Mouse (Mus musculus) induced T-regulatory cell, adult 2 months (primary cell): ENCODE measurements around the gene Trp53bp2.

ENCODE experiments used
- DNase-seq: peaks from one replicate; pipeline ENCODE4 v3.0.0-alpha.2; 2012; ENCODE audit warnings: low read depth

The Trp53bp2 gene

DNA sequence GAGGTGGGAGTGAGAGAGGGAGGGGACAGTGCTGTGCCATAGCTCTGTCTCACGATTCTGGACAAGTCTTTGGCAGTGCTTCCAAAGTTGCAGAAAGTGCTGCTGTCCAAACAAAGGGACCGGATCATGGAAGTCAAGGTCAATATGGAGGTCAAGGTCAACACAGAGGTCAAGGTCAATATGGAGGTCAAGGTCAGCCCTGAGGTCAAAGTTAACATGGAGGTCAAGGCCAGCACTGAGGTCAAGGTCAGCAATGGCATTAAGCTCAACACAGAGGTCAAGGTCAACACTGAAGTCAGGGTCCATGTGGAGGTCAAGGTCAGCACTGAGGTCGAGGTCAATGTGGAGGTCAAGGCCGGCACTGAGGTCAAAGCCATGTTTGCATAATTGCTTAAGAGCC lies 91.9 kb downstream of the Trp53bp2 start:
- no peak for DNase-seq

DNA sequence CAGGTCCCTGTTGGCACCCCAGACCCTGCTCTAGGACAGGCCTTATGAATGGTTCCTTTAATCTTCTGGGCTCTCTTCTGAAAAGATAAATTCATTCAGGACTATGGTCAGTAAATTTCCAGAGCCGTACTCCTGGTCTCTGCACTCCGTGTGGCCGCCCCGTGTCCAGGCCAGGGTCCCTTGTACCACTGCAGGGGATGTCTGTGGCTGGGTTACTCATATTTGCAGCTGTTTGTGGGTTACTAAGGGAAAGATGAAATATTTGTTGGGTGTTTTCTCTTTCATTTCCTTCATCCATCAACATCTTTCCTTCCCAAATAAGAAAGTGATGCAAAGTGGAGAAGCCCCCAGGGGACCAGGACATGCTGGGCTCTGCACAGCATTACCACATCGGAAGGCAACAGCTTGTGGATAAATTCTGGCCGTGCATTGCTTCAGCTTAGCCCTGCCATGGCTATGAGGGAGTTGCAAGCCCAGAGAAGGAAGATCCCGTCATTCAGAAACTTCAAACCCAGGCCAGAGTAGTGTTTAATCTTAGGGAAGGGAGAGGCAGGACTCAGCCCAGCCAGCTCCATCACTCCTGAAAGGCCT lies 92.9 kb downstream of the Trp53bp2 start:
- DNase-seq, result no peak

DNA sequence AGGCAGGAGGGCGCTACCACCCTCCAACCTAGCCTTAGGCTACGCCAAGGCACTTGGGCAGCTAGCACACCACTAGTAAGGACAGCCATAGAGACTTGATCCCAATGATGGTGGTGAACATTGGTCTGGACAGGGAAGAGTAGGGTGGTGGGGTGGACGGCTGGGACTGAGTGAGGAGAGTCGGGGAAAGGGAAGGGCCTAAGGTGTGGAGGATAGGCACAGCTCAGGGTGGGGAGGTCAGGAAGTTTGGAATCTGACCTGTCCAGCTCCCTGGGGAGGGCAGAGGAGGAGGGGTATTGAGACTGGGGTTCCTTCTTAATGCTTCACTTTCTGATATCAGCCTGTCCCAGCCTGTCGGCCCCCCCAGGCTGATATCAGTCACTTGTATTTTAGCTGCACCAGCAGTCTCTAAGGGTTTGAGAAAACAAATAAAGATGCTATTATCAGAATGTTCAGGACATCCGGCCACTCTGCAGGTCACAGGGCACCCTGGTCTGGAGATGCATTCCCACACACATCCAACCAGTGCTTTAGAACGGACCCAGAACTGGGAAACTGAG lies 93.6 kb downstream of the Trp53bp2 start:
- DNase-seq, result no peak

- no peak for DNase-seq
These were observed 94.4 kb downstream of the Trp53bp2 start for GRCm38 (mm10) chr1:182503206-182503900.

- DNase-seq, result peak; percentile 87
These were observed 95.3 kb downstream of the Trp53bp2 start for GRCm38 (mm10) chr1:182504223-182504622.

GRCm38 (mm10) chr1:182505291-182505690 lies 96.3 kb downstream of the Trp53bp2 start:
- no peak for DNase-seq

- peak; percentile 81 for DNase-seq
These were observed 97.4 kb downstream of the Trp53bp2 start for GRCm38 (mm10) chr1:182506229-182506986.

DNA sequence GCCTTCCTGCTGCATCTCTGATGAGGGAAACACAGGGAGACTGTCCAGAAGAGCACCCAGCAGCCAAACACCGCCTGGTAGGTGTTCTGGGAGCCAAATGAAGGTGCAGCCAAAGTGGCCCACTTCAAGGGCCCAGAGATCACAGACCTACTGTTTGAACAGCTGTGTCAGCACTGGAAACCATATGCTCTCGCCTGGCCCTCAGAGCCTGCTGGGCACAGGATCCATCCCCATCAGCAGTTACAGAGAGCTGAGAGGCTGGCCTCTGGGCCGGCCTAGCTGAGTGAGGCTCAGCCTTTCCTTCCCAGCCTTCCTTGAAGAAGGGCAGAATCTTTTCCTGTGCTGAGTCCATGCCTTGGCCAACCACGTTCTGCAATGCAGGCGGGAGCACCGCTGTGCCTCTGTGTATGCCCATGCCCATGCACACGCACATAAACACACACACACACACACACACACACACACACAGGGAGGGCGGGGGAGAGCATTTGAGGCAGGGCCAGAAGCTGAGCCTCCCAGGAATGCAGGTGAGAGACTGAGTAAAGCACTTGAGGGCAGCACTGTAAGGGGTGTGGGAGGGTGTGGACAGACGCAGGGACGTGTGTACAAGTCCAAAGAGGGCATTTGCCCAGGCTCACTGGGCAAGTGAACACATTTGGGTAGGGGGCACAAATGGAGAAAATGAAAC lies 100.3 kb downstream of the Trp53bp2 start:
- DNase-seq, result no peak

- no peak for DNase-seq
These were observed 102.1 kb downstream of the Trp53bp2 start for GRCm38 (mm10) chr1:182511073-182511472.

GRCm38 (mm10) chr1:182511778-182512177 lies 102.8 kb downstream of the Trp53bp2 start:
- no peak for DNase-seq
